Mouse (Mus musculus) frontal cortex, postnatal 36 days (tissue): ENCODE measurements around the gene Pank4.

Experiments
- DNase-seq, 2 experiments: peaks; one replicate each; pipeline ENCODE4 v3.0.0; 2022; ENCODE audit warnings: low spot score in 2 of 2

The Pank4 gene

DNA sequence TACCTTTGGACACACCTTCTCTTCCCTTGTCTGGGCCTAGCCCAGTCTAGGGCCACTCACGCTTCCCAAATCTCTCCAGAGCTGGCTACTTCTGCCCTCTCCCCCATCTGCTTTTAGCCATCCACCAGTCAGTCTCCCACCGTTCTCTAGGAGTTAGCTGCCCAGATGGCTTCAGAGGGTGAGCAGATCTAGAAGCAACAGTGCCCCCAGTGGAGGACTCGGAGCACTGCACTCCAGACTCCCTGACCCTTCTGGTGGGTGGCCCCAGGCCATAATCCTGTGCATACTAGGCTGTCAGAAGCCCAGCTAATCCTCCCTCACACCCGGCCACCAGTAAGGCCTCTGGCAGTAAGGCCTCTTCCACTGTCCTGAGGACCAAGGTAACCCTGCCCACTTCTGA lies 48.9 kb downstream of the Pank4 start:
- DNase-seq, result peak; percentile 59 to 72

DNA sequence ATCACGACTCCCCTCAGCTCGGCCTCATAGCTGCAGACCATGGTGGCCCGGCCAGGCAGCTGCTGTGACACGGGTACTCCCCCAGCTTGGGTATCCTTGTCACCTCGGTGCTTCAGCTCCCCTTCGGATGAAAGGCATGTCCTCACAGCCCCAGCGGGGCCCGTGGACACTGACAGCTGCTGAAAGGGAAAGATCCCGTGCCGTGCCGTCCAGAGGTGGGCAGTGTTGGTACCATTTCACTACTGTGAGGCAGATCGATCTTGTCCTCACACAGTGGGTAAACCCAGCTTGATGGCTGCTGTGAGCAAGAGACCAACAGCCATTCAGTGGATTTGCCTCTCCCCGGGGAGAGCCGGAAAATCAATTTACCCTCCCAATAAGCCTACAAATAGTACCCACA lies 50.3 kb downstream of the Pank4 start:
- DNase-seq, result peak in 1 of 2 experiments; percentile 19

DNA sequence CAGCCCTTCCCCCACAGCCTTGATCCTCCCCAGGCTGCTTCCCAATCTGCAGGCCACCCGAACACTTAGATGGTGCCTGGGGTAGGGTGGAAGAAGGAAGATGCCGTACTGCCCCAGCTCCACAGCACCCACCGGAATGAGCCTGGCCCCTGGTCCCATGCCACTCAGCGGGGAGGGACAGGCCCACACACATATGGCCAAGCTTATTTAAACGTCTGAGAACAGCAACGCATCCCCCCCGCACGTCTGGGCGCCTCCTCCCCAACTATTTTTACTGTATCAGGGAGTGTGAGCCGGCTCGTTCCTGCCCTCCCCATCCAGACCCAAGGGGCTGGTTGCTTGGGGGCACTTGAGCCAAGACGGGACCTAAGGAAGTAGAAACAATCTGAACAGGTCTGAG lies 50.9 kb downstream of the Pank4 start:
- DNase-seq, result peak; percentile 70 to 81

DNA sequence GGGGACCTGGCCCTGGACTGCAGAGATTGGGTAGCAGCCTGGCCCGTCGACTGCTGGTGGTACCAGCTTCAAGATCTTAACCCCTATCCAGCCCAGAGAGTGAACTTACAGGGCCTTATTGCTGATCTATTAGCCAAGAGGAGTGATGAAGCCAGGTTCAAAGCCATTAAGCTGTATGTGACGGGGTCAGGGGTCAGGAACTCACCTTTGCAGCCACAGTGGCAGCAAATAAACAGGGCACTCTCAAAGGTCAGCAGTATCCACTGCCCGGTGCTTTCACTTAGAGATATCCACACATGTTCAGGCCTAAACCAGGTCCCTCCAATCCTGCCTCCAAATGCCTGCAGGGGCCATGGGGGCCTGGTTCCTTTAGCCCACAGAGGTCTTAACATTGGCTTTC lies 51.6 kb downstream of the Pank4 start:
- DNase-seq, result no peak

DNA sequence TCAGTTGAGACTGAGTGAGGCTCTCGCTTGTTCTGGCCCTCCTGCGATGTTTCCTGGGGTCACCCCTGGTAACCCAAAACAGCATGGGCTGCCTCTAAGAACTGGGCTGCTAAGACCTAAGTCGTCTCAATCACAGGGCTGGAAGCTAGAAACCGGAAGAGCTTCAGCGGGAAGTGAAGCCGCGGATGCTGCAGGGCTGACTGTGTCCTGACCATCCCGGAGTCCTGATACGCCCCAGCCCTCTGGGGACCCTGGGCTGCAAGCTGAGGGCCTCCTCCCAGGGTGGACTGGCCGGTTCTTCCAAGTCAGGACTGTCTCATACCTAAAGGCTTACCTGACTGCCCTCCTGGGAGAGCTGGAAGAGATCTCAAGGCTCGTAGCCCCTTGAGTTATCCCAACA lies 52.9 kb downstream of the Pank4 start:
- no peak for DNase-seq

DNA sequence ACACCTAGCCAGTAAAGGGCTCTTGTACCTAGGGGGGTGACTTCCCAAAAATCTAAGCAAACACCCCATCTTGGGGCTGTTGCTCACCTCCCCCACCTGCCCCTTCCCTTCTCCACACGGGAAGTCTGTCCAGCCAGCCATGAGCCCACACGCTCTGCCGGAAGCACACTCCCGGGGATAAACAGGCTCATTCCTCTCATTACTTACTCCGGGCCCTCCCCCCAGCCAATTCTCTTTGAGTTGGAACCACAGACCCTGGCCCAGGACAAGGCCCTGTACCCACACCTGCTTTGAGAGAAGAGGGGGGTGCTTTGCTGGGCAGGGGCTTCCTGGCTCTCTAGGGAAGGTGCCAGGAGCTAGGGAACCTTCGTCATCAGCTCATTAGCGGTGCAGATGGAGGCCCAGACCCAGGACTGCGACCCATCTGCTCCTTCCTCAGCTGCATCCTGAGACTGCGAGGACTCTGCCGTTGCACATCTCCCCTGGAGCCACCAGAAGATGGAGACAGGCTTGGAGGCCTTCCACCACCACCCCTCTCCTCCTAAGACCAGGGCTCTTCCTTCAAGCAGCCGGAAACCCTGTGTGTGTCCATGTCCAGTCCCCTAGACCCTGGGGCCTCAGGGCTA lies 53.4 kb downstream of the Pank4 start:
- no peak for DNase-seq

DNA sequence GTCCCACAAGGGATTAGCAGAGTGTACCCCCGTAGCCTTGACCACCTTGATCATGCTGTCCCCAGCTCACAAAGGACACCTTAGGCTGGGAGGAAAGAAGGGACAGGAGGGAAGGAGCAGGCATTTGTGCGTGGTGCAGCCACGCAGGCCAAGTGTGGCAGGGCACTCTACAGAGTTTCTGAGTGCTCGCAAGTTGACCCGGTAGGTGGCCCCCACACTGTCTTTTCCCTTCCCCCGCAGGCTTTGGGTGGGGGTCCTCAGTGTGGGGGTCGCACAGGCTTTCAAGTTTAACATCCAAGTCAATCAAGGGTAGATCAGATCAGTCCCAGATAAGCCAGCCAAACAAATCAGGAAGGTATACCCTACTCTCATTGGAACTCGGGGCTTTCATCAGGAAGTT lies 54.1 kb downstream of the Pank4 start:
- DNase-seq, result no peak

DNA sequence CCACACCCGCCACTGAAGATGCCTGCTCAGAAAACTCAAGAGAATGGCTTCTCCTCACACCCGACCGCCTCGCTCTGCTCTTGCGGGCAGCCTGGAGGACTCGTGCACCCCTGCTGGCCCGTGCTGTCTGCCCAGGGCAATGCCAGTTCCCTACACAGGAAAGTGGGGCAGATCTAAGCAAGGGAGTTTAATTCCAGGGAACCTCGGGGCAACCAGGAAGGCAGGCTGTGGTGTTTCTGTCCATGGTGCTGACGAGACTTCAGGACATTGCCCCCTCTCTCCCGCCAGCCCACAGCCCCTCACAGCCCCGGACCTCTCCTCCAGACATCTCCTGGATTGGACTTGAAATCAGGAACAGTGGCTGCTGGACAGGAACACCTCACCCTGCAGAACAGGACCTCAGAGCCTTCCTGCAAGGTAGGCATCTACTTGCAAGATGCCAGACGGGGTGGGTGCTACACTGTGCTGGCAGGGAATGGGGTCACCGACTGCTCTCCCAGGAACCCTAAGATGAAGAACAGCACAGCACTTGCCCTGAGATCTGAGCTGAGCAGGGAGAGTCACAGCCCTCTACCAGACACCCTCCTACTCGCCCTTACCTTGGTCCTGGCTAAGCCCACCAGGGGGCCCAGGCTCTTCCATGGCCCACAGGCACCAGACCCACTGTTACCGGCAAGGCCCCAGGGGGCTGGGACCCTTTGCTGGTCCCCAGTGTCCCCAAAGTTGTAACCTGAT lies 54.8 kb downstream of the Pank4 start:
- DNase-seq, result no peak

DNA sequence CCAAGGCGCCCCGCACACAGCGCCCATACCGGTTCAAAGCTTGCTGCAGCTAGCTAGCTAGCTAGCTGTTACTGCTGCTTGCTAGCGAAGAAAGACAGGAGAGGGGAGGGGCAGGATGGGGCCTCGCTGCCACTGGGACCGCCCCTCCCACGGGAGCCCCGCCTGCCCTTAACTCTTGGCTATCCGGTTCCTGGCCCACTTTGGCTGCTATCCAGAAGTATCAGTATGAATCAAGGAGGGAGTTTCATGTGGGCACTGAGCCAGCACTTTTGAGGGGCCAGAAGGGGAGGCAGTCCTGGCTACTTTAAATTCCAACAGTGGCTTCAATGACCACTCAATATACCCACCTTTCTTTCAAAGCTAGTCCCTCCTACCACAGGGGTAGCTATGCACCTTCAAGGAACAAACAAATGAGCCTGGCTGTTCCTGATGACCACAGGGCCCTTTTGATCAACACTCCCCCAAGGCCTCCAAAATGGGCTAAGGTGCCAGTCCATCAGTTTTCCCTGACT lies 55.5 kb downstream of the Pank4 start:
- DNase-seq, result no peak

DNA sequence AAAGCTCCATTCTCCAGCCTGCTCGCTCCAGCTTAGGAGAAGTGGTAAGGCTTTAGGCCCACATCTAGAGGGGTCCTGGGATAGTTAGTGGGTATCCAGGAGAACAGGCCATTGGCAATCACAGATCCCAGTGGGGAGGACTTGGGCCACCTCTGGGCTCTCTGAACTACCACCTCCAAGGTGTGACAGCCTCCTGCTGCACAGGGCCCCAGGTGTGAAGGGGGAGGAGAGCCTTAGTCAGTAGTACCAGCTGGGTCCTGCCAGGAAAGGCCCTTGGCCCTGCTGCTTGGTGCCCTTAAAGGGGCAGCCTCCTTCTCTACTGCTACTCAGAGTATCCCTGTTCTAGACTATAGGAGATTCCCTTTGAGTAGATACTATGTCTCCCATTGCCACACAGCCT lies 56.2 kb downstream of the Pank4 start:
- DNase-seq, result no peak

DNA sequence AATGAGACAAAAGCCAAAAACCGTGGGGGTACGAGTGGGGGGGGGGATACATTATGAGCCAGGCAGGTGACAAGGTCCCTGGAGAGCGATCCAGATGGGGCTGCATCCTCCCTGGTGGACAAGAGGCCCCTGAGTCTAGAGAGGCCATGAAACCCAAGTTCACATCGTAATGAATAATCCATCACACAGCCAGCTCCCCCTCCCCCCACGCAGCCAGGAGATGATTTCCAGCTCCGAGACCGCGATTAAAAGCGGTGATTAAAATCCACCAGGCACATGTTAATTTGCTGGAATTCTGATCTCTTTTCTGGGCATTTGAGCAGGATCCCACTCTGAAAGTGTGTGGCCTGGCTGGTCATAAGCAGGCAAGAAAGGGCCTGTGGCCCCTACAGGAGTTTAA lies 56.9 kb downstream of the Pank4 start:
- no peak for DNase-seq

DNA sequence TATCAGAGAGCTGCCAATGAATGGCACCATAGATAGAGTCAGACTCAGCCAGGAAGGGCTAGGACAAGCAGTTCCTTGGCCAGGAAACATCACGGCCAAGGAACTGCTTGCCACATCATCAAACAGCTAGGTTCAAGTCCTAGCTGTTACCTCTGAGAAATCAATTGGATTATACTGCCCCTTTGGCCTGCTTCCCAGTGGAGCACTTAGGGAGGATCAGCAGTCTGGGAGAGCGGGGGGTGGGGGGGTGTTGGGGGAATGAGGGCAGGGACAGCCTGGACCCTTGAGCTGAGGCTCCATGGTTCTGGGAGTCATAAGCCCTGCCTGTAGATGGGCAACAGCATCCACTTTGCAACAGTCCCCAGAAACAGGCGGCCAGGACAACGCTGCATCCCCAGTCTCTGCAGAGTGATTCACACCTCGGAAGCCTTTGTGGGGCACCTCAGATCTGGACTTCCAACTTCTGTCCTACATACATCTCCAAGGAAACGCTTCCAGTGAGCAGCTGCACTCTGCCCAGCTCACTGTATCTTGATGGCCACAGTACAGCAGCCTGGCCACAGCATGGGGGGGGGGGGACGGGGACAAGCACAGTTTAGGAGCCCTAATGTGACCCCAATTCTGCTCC lies 58.4 kb downstream of the Pank4 start:
- no peak for DNase-seq

DNA sequence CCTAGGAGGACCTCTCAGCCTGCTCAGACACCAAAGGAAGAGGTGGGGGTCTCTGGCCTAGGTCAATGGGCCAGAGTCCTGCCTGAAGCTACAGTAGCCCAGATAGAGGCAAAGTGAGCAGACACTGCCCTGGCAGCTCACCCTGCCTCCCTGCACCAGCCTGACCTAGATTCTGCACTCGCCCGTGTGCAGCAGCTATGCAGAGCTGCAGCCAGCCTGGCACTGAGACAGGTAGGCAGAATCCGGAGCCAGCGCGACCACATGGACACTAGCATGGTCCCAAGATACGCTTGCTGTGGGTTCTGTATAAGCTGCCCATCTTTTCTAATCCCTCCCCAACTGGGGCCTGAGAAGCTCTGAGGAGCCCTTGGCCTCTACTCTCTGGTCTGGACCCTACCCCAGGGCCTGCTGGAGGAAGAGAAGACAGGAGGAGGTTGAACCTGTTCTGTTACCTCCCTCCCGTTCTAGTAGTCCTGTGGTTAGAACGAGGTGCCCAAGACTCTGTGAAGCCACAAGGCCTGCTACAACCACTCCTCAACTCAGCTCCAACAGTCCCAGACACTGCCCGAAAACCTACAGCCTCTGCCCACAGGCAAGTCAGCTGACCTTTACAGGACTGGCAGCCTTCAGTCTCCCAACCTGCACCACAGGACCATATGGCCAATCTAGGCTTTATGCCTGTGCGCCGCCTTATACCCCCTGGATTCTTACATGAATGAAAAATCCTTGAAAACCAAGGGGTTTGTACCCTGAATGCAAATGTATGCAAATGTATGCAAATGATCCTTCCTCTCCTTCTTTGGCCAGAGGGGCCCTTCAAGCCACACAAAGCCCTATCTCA lies 60.5 kb downstream of the Pank4 start:
- DNase-seq, result no peak
